Mouse (Mus musculus) left cerebral cortex, adult 8-10 months (tissue): ENCODE results near the gene Scd1. TPM values are rescaled to one million over a fixed set of nuclear protein-coding genes. Genes with fewer than 3 reads are reported as not detected.

Source experiments
- DNase-seq, 2 experiments: peaks; one replicate each; pipeline ENCODE4 v3.0.0; 2022; ENCODE audit warnings: low spot score in 2 of 2
- total RNA-seq, 4 experiments: library from RNA; stranded (reverse); gene quantifications; 2 replicates each; pipeline ENCODE4 v1.2.4; 2022

The Scd1 gene
- total RNA-seq = 100 to 1,000 TPM; 171 to 176 (median 174) TPM

DNA sequence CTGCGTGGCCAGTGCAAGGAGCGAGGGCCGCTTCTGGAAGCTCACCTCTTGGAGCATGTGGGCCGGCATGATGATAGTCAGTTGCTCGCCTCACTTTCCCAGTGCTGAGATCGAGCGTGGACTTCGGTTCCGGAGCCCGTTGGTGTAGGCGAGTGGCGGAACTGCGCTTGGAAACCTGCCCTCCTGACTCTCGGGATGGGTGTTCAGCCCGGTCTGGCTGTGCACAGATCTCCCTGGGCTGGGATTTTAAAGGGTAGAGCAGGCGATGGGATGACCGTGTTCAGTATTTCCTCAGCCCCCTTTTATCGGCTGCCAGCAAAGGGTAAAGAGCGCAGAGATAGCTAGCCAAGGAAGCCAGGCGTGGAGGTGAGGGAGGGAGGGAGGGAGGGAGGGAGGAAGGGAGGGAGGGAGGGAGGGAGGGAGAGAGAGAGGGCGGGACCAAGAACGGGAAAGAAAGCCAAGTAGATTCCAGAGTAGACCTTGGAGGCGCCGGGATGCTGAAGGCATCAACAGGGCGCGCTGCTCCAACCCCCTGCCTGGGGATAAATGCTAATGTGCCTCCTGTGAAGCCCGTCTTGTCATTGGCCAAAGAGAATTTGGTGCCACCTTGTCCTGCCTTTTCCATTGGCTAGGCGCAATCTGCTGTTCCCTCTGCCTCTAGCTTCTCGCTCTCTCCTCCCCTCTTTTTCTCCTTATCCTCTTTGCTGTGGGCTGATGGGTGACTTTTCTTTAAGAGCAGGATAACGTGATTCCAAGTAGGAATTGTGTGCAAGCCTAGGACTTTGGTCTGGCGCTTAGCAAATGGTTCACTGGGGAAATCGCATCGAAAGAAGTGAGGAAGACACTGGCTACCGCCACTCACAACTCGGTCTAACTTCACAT, at the start of gene Scd1:
Gene Scd1, minus strand, starts transcription at position 539 of the 882 bp plus-strand sequence.
- peak; percentile 56 to 73 for DNase-seq

DNA sequence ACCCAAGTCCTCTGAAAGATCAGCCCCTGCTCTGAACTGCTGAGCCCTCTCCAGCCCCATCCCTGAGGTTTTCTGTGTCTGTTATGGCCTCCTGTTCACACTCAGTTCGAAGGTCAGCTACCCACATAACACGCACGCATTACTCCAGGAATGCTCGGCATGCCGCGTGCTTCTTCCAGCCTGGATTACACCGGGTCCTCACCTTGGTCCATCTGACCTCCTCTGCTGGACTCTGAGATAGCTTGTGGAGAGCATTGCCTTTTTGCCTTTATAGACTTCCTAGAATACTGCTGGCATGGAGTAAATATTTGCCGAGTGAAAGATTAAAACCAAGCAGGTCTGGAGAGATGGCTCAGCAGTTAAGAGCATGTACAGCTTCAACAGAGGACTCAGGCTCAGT, 47.7 kb upstream of the Scd1 start:
- no peak for DNase-seq

DNA sequence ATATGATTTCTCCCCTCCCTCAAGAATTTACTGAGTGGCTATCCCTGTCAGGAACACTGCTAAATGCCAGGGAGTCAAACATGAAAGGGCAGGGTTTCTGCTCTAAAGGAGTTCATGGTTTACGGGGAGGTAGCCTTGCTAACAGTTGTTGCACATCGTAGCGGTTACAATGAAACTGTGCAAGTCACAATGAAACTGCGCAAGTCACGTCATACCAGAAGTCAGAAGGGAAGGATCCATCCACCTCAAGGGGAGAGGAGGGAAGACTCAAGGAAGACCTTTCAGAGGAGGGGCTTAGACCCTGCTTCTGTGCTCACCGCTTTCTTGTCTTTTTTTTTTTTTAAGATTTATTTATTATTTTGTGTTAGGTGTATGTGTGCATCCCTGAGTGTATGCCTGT, 47.2 kb upstream of the Scd1 start:
- DNase-seq = no peak

DNA sequence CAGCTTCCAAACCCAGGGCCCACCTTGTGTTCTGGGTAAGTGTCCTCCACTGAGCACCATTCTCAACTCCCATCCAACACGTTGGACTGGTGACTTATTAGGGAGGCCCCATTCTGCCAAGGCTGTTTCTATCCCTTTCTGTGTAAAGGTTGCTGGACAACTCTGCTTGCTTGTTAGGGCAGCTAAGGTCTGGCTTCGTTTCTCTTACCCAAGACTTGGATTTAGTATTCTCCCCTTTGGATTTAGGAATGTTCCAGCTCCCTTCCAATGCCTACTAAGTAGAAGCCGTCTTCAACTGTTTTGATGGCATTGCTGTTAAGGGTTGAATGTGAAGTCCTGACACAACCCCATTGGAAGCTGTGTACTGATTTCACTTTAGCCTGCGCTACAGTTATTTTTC, 40.2 kb upstream of the Scd1 start:
- no peak for DNase-seq

DNA sequence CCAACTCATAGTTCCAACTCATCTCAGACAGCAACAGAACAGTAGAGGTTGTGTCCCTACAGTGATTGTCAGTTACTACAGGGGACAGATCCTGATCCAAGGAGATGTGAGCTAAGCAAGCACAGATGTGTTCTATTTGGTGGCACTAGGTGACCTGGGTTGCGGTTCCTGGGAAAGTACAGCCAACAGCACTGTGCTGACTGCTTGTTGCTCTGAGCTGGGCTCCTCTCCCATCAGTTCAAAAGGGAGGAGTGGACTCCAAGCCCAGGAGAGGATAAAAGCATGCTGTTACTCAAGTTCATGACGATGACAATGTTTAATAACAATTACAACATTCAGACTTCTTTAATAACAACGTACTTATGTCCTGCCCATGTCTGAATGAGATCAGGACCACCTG, 38.1 kb upstream of the Scd1 start:
- DNase-seq = no peak

DNA sequence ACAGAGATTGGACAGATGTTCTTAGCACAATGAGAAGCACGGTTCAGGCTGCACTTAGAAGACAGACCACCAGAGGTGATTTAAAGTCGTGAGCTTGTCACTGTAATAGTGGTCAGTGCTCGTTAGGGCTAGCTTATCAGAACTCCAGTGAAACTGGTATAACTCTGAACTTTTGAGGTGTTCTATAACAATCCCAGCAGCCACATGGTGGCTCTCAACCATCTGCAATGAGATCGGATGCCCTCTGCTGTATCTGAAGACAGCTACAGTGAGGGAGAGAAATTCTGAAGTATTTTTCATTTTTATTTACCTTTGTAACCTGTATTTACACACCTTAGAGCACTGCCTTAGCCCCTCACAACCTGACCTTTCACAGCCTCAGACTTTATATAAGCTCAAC, 31.6 kb upstream of the Scd1 start:
- DNase-seq = no peak

DNA sequence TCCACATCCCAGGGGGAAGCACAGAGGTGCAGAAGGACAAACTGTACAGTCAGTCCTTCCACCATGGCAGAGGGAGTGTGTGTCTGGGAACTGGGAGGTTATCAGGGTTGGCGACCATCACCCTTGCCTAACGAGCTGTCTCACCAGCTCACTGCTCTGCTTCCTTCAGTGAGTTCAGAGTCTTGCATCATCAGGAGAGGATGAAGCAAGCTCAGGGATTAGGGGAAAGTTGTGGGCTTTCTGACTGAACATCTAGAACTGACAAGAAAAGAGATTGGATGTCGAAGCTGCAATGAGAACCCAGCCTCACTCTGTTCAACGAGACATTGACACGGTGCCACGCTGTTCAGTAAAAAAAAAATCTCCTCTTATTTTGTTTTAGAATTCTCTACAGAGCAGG, 30.3 kb upstream of the Scd1 start:
- DNase-seq = no peak

DNA sequence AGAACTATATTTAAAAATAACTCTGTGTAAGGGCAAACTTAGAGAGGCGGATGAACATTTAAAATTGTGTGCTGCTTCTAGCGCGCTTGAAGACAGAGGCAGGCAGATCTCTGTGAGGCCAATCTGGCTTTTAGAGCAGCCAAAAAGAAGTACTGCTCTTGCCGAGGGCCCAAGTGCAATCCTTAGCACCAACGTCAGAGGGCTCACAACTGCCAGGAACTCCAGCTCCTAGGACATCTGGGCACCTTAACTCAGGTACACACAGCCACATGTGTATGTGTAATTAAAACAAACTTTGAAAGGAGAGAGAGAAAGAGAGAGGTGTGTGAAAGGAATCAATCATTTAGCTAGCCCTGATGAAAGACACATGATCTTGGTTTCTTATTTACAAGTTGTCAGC, 24.4 kb upstream of the Scd1 start:
- DNase-seq = no peak

DNA sequence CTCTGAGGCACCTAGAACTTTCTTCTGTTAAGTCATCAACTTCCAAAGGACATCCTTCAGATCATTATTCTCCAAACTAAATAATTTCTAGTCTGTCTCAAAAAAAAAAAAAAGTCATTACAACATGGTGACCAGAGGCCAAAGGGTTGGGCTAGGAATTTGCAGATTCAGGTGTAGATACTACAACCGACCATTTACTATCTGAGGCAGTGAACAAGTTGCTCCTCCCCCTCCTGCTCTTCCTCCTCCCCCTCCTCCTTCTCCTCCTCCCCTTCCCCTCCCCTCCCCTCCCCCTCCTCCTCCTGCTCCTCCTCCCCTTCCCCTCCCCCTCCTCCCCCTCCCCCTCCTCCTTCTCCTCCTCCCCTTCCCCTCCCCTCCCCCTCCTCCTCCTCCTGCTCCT, 20.0 kb upstream of the Scd1 start:
- no peak for DNase-seq

DNA sequence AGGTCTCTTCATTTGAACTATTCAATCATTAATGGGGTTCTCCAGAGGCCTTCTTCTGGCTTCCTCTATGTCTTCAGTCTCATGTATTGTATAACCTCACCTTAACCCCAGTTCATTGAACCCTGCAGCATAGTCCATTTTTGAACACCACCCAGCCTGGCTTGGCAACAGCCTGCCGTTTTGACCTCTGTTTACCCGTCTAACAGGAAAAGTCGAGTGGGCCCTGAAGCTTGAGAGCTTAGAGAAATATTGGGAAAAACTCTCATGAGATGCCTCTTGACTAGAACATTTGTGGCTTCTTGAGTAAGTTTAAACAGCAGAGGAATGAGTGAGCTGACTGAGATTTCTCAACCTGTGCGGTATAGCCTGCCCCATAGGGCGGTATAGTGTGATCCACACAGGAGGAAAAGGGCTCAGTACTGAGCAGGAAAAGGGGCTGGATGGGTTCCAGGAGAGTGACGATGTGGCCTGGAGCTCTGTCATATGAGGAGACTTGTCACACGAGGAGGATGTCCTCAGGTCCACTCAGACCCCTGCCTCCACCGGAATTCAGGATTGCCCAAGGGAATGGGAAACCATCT, 14.5 kb upstream of the Scd1 start:
- DNase-seq = no peak

DNA sequence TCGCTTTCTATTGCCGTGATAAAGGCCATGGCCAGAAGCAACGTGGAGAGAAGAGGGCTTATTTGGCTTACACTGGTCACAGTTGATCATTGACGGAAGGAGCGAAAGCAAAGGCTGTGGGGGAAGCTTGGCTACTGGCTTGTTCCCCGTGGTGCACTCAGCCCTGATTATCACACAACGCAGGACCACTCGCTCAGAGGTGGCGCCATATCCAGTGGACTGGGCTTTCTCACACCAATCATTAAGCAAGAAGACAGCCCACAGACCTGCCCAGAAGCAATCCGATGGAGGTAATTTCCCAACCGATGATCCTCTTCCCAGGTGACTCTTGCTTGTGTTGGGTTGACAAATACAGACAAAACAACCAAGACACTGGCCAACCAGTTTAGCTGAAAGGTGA, 11.9 kb upstream of the Scd1 start:
- DNase-seq = no peak

DNA sequence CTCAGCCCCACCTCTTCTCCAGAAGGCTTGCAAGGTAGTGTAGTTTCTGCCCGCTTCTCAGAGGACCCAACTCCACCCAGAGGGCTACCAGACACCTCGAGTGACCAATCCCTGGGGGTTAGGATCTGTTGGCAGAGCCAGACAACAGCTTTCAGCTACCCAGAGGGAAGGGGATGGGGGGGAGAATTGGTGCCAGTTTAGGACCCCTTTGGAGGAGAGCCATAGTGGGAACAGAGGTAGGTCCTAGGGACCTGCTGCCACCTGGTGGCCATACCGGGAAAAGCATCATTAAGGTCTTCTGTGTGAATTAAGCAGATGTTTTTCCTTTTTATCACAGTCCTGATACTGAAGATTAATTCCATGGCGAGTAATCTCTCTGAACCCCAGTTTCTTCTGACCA, 11.3 kb upstream of the Scd1 start:
- DNase-seq = peak in 1 of 2 experiments; percentile 83

DNA sequence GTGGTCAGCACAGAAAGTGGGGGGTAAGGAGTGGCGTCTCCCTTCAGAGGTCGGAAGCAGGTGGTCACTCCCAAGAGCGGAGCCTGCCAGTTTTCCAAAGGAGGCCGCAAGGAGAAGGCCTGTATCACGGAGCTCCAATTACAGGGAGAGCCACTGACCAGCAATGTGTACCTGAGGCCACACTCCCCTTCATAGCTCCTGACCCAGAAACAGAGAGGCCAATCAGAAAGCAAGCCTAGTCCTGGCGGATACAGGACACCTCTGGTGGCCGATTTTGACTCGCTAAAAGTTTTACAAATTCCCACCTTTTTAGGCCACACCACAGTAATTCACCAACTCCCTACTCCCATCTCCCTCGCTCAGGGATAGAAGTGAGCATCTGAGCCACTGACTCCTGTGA, 10.9 kb upstream of the Scd1 start:
- DNase-seq = no peak

DNA sequence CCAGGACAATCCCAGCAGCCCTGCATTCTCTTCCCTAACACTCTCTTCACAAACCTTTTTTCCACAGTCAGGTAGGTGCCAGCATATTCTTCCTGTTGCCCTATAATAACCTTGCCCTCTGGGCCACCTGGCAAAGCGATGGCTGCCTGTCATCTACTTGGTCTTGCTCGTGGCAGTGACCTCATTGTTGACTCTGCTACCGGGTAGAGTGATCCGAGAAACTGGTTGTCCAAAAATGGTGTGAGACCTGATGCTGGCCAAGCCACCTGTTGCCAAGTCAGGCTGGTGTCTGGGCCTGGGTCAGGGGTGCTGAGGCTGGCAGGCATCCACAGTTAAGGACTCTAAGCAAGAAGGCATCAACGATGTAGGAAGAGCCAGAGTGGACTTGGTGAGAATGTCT, 10.4 kb upstream of the Scd1 start:
- no peak for DNase-seq

DNA sequence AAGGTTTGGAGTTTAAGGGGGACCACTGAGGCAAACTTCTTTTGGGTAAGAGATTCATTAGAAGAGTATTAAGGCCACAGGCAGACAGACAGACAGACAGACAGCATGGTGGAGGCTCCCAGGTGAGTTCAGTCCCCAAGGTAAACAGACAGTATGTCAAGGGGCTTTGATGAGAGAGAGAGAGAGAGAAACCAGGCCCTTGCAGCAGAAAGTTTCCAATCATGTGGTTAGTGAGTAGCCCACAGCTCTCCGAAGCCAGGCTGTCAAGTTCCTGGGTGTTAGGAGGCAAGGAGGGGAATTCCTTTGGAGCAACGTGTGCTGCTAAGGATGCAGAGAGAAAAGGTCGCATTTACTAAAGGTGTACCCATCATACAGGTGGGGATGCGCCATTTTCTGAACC, 9.8 kb upstream of the Scd1 start:
- DNase-seq = no peak

DNA sequence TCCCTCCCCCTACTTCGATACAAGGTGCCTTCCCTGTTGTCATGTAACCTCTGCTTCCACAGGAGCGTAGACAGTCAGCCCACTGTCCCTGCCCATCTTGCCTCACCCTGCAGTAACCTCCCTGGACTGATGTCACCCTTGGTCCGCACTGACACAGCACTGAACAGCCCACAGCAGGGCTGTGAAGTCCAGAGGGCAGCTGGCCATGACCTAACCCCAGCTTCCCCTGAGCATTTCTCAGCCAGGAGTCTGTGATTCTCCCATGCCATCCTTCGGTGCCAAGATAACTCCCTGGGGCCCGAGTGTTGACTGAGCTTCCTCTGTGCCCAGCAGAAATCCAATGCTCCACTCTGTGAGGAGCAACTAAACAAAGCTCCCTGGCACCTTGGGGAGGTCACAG, 8.6 kb upstream of the Scd1 start:
- no peak for DNase-seq

DNA sequence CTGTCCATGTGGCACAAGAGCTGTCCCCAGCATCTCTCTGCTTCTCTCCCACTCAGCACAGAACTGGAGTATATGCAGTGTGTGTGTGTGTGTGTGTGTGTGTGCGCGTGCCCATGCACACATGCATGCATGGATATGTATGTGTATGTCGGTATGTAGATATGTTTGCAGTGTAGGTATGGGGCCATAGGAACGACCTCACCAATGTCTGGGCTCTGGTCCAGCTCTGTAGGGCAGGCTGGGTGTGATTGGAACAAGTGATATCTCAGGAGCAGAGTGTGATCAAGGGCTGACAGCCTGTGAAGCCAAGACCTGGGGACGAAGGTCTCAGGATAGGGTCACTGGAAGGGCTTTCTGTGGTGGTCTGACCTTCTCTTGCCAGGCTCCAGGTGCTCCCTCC, 7.8 kb upstream of the Scd1 start:
- no peak for DNase-seq

DNA sequence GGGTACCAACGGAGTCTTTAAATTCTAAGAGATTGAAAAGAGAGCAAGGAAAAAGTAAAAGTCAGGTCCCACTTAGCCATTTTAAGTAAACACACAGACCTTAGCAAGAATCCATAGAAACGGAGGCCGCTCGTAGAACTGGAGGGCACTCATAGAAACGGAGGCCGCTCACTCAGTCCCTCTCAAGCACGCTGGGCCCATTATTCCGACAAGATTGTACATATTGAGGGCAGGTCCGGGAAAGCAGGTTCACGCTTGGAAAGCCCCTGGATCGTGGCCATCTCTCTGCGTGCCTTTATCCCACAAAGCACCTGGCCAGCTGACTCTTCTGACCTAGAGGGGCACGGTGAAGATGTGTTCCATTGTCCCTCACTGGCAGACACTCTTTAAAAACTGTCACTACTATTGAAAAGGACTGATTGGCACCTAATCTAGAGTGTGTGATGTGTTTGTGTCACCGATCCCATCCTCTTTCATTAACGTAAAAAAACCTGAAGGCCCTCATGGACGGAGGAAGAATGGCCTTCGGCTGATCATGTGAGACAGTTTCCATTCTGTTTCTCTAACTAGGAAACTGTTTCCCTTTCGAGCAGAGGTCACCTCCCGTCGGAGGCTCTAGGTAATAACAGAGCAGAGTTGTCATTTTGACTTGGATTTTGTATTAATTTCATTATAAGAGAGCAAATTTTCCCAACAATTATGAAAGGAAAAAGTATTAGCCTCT, 2.8 kb upstream of the Scd1 start:
- DNase-seq = no peak

DNA sequence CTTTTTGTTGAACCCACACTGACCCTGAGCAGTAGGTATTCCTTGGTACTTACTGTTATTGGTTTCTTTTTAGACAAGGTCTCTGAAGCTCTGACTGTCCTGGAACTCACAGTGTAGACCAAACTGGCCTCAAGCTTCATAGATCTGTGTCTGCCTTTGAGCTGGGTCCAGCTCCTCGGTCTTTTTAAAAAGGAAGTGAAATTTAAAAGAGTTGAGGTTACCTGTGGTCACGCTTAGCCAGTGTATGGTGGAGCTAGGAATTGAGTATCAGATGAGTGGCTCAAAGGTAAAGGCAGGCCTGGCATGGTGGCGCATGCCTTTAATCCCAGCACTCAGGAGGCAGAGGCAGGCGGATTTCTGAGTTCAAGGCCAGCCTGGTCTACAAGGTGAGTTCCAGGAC, 916 bp upstream of the Scd1 start:
- no peak for DNase-seq

DNA sequence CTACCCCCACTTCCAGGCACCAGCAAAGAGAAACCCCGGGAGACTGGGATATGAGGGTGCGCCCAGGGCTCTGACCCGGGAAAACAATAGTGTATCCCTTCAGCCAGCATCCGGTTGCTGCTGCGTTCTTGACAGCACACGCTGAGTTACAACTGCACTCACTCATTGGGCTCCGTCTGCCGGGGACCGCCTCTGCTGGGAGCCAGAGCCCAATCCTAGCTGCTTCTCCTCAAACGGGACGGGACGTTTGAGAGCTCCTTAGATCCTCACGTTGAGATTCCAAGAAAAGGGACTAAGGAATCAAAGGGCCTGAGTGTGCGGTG, 505 bp upstream of the Scd1 start:
- DNase-seq = peak; percentile 27 to 36

DNA sequence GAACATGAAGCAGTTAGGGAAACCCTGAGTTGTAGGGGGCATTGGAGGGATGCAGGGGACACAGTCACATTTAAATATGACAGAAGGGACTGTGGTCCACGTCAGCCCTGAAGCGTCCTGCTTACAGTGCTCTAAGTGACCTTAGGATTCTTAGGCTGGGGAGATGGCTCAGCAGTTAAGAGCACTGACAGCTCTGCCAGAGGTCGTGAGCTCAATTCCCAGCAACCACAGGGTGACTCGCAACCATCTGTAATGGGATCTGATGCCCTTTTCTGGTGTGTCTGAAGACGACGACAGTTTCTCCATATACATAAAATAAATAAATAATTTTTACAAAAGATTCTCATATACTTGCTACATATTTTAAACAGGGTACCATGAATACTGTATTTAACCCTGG, 4.1 kb downstream of the Scd1 start:
- DNase-seq = no peak

DNA sequence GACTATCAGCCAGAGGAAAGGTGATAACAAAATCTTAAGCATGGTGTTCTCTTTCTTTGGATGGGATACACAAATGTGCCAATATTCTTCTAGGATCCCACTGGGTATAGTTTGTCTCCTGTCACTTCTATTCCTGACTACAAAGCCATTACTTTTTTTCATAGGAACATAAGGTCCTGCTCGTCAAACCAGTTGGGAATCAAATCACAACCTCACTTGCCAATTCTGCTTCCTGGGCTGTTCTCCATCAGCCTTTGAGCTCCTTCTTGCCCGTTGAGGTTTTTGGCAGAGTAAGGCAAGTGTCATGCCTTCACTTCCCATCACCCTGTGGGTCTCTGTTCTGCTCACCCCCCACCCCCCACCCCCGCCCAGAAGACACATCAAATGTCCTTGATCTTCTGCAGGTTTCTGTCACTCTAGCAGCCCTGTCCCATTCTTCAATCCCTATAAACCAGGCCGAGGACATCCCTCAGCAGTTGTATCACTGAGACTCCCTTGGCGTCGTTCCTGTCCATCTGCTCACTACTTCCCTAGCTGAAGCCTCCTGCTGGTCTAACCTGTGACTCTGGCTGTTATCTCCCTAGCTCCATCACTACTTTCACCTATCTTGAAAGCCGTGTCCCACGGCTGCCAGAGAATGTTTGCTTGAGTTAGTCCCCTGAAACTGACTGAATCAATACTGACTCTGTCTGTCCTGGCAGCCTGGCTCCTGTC, 7.0 kb downstream of the Scd1 start:
- DNase-seq = no peak
